Mouse (Mus musculus) 3T3-L1 (cell line): ENCODE measurements around the gene Wdr3.

Experiments
- DNase-seq: peaks from one replicate; pipeline ENCODE4 v3.0.0-alpha.2; 2015; ENCODE audit warnings: low read depth, low spot score

Gene Wdr3

DNA sequence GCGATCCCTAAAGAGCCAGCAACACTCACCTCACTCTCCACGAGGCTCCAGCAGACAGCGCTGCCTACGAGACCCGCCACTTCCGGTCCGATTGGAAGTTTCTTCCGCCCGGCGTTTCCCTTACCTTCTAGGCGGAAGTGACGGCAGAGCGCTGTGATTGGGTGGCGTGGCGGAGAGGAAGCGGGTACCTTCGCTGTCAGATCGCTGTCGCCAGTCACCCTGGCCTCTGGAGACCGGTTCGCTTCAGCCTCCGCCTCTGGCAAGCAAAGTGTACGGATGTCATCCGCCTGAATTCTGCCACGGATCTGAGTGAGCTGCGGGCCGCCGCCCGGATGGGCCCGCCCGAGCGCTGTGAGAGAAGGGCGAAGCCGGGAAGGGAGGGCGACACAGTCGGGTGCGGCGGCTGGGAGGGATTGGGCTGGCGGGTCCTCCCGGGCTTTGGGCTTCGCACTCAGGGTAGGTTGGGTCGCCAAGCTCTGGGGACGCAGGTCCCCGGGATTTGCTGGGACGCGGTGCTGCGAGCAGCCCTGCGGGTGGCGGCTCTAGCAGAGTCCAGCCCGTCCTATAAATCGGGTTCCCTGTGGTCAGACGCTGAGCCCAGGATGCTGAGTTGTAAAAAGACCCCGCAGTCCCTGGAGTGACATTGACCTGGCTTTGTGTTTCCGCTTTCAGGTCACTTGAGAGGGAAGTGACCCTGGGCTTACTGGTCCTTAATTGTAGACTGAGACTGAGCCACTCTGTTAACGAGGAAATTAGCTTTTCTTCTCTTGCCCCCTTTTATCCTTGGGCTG, at the start of gene Wdr3, which contains the start of gene Gdap2:
TSS of gene Wdr3 (minus strand) at position 93 of the 791 bp plus-strand sequence.
TSS of gene Gdap2 (plus strand) at position 67 of the 791 bp plus-strand sequence.
- peak; percentile 96 for DNase-seq

DNA sequence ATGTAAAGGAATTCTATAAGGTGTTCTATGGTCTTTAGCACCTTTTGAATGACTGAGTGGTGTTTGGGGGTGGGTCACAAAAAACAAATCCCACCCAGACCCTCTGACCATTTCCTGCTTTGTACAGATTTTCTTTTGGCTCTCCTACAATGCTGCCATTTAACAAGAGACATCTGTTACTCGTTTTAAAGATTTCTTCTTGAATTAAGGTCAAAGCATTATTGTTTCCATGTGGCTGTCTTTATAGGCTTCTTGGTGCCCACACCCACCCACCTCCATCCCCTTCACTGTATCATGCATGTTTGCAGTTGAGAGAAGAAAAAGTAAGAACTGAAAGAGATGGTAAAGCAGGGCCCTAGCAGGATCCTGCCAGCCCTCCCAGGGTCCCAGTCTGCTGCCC, 44.8 kb upstream of the Wdr3 start:
- no peak for DNase-seq

DNA sequence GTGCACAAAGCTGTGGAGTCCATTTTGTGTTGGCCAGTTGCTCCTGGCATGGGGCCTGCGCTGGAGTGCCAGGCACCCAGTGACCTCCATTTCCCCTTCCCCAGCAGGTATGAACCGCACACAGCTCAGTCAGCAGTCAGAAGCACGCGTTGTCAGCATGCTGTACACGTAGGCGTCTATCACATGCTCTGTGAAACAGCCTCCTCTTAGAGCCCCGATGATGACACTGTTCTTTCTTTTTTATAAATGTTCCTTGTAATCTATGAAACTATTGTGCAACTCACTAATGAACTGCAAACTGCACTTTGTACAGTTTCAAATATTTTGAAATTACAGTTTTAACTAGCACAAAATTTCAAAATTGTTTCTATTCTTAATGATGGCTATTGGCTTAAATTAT, 39.3 kb upstream of the Wdr3 start:
- DNase-seq: no peak

DNA sequence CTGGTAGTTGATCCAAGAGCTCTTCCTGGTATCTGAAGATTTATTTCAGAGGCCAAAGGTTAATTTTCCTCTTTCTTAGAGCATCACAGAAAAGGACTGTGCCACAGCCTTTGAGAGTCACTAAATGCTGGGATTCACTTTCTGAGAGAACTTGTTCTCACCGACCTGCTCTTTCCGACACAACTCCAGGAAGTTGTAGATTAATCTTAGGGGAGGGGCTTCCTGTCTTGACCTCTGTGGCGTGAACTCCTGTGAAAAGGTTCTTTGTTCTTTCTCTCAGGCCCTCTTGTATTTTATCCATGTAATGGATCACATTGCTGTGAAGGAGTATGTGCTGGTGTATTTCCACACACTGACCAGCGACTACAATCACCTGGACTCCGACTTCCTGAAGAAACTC, 32.0 kb upstream of the Wdr3 start:
- no peak for DNase-seq

DNA sequence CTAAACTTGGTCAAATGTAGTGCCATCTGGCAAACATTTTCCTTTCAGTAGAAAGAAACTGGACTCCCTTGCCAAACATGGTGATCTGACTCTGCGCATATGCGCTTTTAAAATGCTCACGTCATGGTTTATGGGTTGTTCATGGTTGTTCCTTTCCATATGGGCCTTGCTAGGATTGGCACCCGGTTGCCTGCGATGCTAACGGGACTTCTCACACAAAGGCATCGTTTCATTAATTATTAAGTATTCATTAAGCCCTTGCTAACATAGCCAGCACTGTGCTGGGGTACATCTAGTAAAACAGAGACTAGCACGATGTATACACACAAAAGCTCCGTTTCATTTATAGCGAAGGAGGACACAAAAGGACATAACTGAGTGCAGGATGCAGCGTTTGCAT, 27.7 kb upstream of the Wdr3 start:
- DNase-seq: no peak

DNA sequence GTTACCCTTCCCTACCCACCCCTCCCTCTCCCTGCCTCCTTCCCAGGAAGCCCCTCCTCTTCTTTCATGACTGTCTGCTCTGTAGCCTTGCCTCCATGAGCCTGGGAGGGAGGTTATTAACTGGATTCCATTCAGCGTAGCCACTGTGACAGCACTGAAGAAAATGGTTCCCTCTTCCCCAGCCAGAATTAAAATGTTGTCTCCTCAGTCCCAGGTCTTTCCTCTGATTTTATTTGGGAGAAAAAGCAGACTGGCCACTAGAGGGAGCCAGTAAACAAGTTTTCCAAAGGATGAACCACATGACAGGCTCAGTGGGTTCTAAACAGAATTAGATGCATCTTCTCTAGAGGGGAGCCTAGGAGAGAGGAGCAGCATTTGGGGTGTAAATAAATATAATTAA, 27.2 kb upstream of the Wdr3 start:
- peak; percentile 89 for DNase-seq

DNA sequence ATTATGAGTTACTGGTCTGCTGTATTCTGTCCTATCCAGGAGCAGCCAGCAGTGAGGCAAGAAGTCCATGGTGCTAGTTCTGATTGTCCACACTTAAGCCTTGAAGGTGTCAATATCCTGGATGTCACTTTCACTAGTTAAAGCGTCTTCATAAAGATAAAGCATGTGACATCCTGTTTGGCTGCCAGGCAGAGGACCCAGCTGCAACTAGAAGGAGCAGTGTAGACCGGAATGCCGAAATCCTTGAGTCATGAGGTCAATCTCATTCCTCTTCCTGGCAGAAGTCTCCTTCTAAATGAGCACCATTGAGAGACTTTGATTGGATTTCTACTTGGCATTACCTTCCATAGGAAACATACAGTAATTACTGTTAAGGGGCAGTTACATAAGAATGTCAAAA, 18.3 kb upstream of the Wdr3 start:
- DNase-seq: no peak

DNA sequence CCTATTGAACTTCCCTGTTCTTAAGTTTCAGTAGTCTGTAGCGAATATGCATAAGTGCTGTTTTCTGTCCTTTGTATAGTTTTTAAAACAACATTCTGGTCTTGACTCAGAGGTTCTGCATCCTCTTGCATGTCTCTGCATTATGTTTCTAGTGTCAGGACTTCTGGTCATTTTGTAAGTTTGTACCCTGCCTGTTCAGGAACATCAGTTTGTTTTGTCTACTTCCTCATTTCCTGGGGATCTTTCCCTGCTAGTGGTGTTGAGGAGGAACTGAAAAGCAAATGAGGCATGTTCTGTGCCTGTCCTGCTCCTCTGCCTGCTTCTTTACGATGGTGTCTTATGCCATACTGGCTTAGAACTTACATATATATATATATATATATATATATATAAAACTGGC, 13.8 kb upstream of the Wdr3 start:
- DNase-seq: no peak

DNA sequence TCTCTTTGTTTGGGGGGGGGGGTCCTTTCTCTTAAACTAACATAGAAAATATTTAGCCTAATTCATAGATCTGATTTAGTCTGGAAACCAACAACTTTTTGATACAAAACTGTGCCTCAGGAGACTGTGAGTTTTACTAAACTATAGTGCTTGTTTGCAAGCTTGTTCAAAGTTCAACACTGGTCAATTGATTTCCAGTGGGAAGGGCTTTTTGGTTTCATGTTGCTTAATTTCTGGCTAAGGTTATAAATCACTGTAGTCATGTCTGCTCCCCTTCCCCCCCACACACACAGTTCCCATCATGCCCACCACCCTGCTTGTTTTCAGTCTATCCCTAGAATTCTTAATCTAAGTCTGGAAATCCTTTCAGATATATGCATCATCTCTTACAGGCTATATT, 2.8 kb upstream of the Wdr3 start:
- DNase-seq: no peak

DNA sequence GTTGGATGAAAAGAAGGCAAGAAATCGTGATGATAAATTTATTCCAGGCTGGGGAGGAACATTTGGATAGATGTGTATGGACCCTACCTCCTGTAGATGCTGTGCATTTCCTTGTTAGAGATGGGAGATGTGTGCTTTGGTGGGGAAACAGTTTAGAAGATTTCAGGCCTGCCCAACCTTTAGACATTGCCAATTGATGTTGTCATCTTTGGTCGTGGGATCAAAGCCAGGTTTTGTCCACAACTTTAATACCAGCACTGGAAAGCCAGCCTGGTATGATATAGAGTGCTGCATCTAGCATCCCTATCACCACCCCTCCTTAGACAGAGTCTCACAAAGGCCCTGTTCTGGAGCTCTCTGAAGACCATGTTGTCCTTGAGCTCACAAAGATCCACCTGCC, 1.3 kb upstream of the Wdr3 start:
- peak; percentile 57 for DNase-seq

DNA sequence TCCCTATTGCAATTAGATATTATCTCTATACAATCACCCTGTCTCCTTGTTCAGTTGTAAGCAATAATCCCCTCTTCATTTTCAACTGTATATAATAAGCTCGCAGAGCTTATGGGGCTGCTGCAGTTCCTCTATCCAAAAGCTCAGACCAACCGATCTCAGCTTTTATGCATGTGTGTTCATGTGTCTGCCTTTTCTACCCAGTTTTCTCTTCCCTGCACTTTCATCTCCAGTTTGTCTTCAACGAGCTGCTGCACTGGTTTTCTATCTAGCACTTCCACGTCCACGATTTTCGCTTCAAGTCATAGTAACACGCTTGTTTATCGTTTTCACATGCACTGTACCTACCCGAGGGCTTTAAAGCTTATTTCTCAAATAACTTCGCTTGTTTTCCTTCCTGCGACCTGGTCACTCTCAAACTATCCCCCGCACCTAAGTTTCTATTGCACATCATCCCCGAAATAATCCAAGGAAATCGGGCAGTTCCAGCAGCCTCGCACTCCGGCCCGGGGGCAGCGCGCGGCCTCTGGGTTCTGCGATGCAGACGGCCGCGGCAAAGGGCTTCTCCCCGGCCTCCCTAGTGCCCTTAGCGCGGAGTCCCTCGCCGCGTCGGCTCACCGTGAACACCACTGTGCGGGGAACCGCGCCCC, 417 bp downstream of the Wdr3 start:
- DNase-seq: no peak

DNA sequence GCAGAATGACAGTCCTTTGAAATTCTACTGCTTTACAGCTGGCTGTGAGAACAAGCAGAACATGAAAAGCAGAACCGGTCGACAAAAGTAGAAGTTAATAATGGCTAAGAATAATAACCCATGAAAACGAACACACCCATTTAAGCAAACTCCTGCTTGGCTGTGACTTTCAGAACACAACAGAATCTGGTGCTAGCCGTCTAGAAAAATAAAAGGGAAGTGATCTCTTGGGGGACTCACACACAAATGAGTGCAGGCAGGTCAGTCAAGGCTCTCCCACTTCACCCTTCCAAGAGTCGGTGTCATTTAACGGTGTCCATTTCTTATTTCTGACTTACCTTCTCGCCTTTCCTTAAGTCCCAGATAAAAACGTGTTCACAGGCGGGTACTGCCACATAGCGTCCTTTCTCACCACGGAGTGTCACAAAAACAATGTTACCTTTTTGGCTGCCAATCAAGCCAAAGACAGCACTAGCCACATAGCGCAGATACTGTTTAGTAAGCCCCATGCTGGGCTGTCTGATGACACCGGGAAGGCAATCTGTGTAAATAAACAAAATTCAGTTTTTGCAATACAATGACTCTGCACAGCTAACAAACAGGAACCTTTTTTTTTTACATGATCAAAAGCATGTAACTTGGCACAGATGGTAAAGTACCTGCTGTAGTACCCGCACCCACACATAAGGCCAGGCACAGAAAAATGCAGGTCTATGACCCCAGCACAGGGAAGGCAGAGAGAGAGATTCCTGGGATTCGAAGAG, 1.3 kb downstream of the Wdr3 start:
- DNase-seq: no peak

DNA sequence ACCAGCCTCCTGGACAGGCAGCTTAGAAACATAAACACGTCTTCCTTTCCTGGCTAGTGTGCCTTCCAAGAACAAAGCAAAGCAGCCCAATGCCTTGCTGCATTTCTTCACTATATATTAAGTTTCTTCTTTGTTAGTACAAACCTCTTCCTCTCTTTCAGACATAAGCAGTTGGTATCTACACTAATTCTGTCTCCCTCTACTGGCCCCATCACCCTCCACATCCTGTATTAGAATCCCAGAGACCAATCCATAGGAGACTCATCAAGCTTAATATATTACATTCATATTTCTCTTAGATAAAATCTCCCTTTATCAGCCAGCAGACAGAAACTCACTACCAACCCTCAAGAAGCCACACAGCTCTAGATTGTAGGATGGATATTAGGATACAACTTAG, 39.8 kb downstream of the Wdr3 start:
- peak; percentile 8 for DNase-seq

DNA sequence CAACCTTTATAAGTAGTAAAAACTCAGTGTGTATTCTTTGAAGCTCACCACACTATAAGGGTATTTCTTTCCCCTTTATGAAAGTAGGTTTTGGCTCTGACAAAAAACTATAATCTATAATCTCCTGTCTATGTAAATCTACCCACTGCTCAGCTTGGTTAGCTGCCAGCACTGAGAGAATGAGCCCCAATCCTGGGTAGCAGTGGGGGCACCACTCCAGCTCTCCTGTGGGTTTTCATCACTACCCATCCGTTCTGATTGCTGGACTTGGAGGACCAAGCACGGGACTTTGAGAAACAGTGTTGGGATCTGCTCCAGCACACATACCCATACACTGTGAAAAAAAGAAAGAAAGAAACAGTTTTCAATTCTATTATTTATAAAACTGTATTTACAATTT, 40.2 kb downstream of the Wdr3 start:
- DNase-seq: no peak

DNA sequence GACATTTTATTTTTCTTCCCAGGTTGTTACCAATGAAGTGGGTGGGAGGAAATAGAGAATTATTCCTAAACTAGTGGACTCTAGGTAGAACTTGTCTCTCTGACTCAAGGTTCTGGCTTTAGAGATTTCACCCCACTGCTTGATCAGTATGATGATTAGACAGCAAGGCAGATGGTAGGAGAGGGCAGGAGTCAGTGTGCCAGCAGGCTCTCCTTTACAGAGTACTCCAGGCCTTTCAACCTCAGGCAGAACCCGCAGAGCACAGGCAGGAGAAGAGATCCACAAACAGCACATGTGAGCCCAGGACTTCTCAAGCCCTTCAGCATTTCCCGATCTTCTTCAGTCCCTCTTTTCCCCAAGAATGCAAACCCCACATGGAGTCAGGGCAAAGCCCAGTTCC, 43.5 kb downstream of the Wdr3 start:
- no peak for DNase-seq

DNA sequence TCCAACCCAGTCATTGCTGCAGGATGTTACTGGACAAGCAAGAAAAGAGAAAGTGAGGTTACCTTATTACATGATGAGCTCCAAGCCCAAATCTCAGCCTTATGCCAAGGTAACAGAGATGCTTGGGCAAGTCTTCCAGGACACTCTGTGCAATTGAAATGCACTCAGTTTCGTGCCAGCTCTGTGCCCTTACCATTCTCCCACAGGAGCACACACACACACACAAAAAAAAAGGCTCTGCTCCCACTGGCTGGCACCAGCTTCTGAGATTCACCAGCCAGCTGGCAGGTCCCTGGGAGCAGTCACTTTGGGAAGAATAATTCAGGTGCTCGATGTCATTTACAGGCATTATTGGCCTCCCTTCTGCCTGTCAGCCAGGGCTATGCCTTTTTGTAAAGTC, 55.5 kb downstream of the Wdr3 start:
- DNase-seq: no peak

DNA sequence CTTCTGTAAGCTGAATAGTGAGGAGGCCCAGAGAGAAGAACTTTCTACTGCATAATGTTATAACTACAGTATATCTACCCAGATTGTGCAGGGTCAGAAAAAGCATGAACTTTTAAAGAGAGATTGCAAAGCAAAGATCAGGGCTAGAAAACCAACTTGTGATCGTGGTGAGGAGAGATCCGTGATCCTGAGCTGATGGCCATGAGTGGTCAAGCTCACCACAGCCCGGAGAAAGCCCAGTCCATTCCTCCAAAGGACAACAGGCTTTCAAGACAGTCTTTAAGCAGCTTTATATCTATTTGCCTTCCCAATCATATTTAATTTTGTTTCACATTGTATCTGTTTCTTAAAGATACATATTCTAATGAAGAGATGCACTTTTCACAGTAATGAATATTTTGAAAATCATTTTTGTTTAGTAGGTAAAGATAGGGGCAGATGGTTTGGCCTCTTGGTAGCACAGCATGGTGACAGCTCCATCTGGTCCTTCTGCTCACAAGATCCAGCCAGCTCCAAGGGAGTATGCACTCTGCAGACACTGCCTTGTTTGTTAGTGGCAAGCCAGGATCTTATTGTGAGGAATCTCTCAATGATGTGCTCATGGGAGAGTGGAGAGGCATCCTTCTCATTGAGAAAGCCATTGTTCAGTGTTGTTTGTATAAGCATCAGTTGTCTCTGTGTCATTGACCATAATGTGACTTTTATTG, 59.7 kb downstream of the Wdr3 start:
- no peak for DNase-seq
